Mouse (Mus musculus) ES-E14 (cell line): ENCODE measurements around the gene Adra1d.

Source experiments
- CHD2 ChIP-seq: IDR thresholded peaks from 2 replicates; pipeline ENCODE4 v1.6.1; 2014; ENCODE audit warnings: mild to moderate bottlenecking, low read depth, low read length, inconsistent platforms
- MAFK ChIP-seq: IDR thresholded peaks from 2 replicates; pipeline ENCODE4 v1.6.1; 2014; ENCODE audit warnings: mild to moderate bottlenecking, low read depth, low read length, inconsistent platforms; ENCODE audit not compliant: insufficient read depth
- ZC3H11A ChIP-seq: IDR thresholded peaks from 2 replicates; pipeline ENCODE4 v1.6.1; 2012; ENCODE audit warnings: low read depth, mild to moderate bottlenecking, inconsistent platforms, low read length, borderline replicate concordance

DNA sequence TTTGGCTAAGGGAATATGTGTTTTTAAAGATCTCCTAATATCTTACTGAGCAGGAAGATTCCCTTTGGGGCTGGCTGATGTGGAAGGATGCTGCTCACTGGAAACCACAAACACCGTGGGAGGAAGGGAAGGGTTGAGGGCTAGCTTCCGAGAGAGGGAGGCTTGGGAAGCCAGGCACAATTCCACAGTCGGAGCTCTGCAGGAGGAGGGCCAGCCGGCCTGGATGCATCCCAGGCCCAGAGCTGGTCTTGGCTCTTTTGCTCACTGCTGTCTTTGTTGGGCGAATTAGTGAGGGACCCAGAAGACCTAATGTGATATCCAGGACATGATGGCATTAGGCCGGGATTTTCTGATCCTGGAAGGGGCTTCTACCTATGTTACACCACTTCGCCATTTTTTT lies 63.9 kb downstream of the Adra1d start:
- no peak for TF ChIP-seq CHD2
- no peak for TF ChIP-seq ZC3H11A
- no peak for TF ChIP-seq MAFK
